Mouse (Mus musculus): ENCODE data around the gene Kcne2. TPM values are rescaled to one million over a fixed set of nuclear protein-coding genes. Genes with fewer than 3 reads are reported as not detected.

The Kcne2 gene
- not detected for polyA plus RNA-seq (2015; fragmentation: Illumina TruSeq; extraction: RNeasy Lipid Tissue Mini Kit (QIAGEN cat#74804); ENCODE audit: insufficient read depth, low replicate concordance)

GRCm38 (mm10) chr16:92292101-92292500 lies at the start of gene Kcne2:
Gene Kcne2 (plus strand): TSS chr16:92292389.

DNA sequence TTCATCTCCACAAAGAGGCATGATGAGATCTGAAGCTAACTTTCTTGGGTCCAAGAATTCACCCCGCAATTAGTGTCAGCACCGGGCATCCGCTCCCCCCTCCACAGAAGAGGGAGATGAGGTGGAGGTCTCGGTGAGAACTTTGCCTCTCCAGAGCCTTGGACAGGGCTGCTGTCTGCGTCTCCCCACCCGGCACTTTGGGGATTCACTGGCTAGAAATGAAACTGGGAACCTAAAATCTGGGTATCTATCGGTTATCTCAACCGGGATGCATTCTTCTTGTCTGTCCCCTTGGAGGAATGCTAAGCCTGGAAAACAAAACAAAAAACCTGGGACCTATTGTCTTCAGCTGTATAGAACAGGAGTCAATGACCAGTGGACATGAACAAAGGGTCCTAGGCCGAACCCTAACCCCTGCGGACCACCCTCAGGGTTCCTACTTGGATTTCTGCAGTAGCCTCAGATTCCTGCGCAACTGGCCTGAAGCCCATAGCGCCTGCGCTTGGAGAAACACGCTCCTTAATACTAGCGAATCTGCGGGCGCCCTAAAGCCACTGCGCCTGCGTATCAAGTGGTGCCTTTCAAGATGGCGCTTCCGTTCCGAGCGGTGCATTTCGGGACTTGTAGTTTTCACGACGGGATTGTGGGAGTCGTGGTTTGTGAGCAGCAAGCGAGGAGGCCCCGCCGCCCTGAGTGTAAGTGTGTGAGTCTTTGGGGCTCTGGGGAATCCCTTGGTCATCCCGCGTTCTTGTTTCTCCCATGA lies 8.6 kb downstream of the Kcne2 start, which contains the start of gene Smim11:
TSS of gene Smim11 (plus strand) at position 638 of the 763 bp plus-strand sequence.

GRCm38 (mm10) chr16:92321341-92321740 lies 29.2 kb downstream of the Kcne2 start, which contains the start of gene Fam243:
Gene Fam243 (minus strand): TSS chr16:92321441.

Other genes with a start within 250 kb of the Kcne2 start
- 28.5 TPM for gene Mrps6, start 234.1 kb upstream of the Kcne2 start, polyA plus RNA-seq (2015; fragmentation: Illumina TruSeq; extraction: RNeasy Lipid Tissue Mini Kit (QIAGEN cat#74804); ENCODE audit: insufficient read depth, low replicate concordance)
- not detected for gene Gm49711, start 234.1 kb upstream of the Kcne2 start, polyA plus RNA-seq (2015; fragmentation: Illumina TruSeq; extraction: RNeasy Lipid Tissue Mini Kit (QIAGEN cat#74804); ENCODE audit: insufficient read depth, low replicate concordance)
- 6.1 TPM for gene Slc5a3, start 234.1 kb upstream of the Kcne2 start, polyA plus RNA-seq (2015; fragmentation: Illumina TruSeq; extraction: RNeasy Lipid Tissue Mini Kit (QIAGEN cat#74804); ENCODE audit: insufficient read depth, low replicate concordance)
- gene Smim11, start 8.9 kb downstream of the Kcne2 start, polyA plus RNA-seq (2015; fragmentation: Illumina TruSeq; extraction: RNeasy Lipid Tissue Mini Kit (QIAGEN cat#74804); ENCODE audit: insufficient read depth, low replicate concordance) = 88.4 TPM
- gene Fam243, start 29.1 kb downstream of the Kcne2 start, polyA plus RNA-seq (2015; fragmentation: Illumina TruSeq; extraction: RNeasy Lipid Tissue Mini Kit (QIAGEN cat#74804); ENCODE audit: insufficient read depth, low replicate concordance) = not detected
- not detected for gene Kcne1, start 67.1 kb downstream of the Kcne2 start, polyA plus RNA-seq (2015; fragmentation: Illumina TruSeq; extraction: RNeasy Lipid Tissue Mini Kit (QIAGEN cat#74804); ENCODE audit: insufficient read depth, low replicate concordance)
- 23.0 TPM for gene Rcan1, start 178.5 kb downstream of the Kcne2 start, polyA plus RNA-seq (2015; fragmentation: Illumina TruSeq; extraction: RNeasy Lipid Tissue Mini Kit (QIAGEN cat#74804); ENCODE audit: insufficient read depth, low replicate concordance)
- not detected for gene Clic6, start 193.3 kb downstream of the Kcne2 start, polyA plus RNA-seq (2015; fragmentation: Illumina TruSeq; extraction: RNeasy Lipid Tissue Mini Kit (QIAGEN cat#74804); ENCODE audit: insufficient read depth, low replicate concordance)

All from spleen, adult 10 weeks (tissue).